Mouse (Mus musculus) liver, embryonic 14.5 days (tissue): Measurements from ENCODE around the gene Olfr1344.

ENCODE experiments used
- CTCF ChIP-seq: IDR thresholded peaks from 2 replicates; pipeline ENCODE4 v1.5.1; 2016; ENCODE audit warnings: antibody characterized with exemption, low read depth, control low read depth
- EP300 ChIP-seq: IDR thresholded peaks from 2 replicates; pipeline ENCODE4 v1.6.1; 2016; ENCODE audit warnings: antibody characterized with exemption, low read depth

GRCm38 (mm10) chr7:6466951-6467350 lies 28.5 kb downstream of the Olfr1344 start, which contains the start of gene Olfr1346:
- TF ChIP-seq CTCF (no peak), EP300 (no peak)
